Mouse (Mus musculus) monocyte, adult 5-6 weeks (primary cell): Measurements from ENCODE around the gene Prrt2. TPM values are rescaled to one million over a fixed set of nuclear protein-coding genes. Genes with fewer than 3 reads are reported as not detected.

Experiments used
- ATAC-seq: fragments of 153-309, 156-312 bp; replicated peaks from 2 replicates; pipeline ENCODE4 v1.8.0; 2017; ENCODE audit warnings: mild to moderate bottlenecking; ENCODE audit not compliant: low TSS enrichment, insufficient number of reproducible peaks, severe bottlenecking, poor library complexity, low FRiP score
- total RNA-seq: library from RNA; stranded (forward); fragments of 200-1000, 200-491, 200-594 nt; gene quantifications from 3 replicates; pipeline ENCODE4 v1.2.3, GENCODE M21; 2017

The Prrt2 gene
- total RNA-seq, 1 experiment from 2014 or later, result not detected

GRCm38 (mm10) chr7:127008239-127009019 lies 12.6 kb downstream of the Prrt2 start:
- ATAC-seq, result peak; percentile 91

- ATAC-seq, result no peak
These were observed 13.5 kb downstream of the Prrt2 start for GRCm38 (mm10) chr7:127007313-127008024.

DNA sequence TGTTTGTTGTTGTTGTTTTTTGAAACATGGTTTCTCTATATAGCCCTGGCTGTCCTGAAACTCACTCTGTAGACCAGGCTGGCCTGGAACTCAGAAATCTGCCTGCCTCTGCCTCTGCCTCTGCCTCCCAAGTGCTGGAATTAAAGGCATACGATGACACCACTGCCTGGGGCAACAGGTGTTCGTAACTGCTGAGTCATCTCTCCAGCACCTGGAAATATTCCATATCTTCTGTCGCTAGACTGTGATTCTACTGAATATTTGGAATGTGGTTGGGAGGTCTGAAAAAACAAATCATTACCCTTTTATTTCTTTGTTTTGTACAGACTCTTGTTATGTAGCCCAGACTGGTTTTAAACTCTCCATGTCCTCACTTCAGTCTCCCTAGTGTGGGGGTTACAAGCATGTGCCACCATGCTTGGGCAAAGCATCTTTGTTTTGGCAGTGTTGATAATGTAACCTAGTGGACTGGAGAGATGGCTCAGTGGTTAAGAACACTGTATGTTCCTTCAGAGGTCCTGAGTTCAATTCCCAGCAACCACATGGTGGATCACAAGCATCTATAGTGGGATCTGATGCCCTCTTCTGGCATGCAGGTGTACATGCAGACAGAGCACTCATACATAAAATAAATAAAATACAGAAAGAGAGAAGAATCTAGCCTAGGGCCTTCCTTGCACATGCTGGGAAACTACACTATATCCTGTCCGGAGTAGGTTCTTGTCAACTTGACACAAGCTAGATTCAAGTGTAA lies 16.7 kb downstream of the Prrt2 start:
- no peak for ATAC-seq

DNA sequence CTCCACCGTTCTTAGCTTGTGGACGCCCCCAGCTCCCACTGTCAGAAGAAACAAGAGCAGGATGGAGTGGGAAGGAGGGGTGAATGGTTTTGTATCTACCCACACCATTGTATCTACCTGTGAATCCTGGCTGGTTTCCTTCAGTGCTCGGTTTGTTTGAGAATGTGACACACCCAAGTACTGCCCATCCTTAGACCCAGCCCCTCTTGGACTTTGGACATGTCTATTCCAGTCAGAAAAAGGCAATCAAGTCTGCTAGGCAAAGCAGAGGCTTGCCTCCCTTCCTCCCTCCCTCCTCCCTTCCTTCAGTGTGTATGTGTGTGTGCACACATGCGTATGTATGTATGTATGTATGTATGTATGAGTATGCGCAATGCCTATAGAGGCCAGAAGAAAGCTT lies 17.4 kb downstream of the Prrt2 start:
- no peak for ATAC-seq

- no peak for ATAC-seq
These were observed 21.4 kb downstream of the Prrt2 start for GRCm38 (mm10) chr7:126999568-126999967.

DNA sequence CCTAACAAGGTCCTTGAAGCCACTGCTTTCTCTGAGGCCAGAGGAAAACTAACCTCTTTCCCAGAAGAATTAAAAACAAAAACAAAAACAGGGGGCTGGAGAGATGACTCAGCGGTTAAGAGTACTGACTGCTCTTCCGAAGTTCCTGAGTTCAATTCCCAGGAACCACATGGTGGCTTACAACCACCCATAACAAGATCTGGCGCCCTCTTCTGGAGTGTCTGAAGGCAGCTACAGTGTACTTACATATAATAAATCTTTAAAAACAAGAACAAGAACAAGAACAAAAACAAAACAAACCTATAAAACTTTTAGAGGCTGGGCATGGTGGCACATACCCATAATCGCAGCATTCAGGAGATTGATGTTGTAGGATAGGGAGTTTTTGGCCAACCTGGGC lies 24.6 kb downstream of the Prrt2 start:
- no peak for ATAC-seq

- ATAC-seq, result no peak
These were observed 32.2 kb downstream of the Prrt2 start for GRCm38 (mm10) chr7:126988816-126989215.

DNA sequence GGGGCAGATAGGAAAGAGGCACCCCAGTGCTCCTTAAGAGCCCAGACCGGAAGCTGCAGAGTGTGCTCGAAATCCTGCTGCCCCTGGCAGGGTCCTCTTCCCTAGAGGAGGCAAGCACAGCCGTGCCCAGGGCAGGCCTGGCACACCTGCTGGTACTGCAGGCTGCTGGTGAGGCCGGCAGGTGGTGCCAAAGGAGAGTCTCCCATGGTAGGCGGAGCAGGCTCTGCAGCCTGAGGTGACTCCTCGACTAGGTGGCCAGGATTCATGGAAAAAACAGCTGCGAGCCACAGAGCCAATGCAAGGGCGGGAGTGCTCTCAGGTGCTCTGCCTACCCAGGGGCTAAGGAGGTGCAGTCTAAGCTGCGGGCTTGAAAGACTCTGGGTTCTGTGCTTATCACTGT lies 34.7 kb downstream of the Prrt2 start:
- no peak for ATAC-seq

DNA sequence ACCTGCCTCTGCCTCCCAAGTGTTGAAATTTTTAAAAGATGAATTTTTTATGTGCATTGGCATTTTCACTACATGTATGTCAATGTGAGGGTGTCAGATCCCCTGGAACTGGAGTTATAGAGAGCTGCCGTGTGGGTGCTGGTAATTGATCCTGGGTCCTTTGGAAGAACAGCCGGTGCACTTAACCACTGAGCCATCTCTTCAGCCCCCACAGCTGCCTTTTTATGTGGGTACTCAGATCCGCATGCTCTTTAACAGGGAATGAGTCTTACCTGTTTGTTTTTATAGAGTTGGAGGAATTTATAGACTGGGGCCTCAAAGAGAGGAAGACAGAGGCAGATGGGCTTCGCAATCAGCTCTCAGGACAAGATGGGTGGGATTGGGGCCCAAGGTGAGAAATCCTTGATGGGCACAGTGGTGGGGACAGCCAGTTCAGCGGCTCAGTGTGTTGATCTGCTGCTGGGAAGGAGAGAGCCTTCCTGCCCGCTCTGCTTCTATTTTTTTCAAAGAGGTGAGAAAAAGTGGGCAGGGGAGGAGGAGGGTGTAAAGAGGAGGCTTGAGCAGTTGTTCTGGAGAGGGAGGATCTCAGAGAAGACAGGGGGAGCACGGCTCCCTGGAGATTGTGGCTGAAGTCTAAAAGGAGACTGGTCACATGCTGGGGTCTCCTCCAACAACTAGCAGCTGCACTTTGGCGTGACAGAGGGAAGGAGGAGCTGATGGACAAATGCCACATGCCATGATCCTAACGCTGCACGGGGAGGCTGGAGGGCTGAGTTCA lies 36.2 kb downstream of the Prrt2 start:
- no peak for ATAC-seq

DNA sequence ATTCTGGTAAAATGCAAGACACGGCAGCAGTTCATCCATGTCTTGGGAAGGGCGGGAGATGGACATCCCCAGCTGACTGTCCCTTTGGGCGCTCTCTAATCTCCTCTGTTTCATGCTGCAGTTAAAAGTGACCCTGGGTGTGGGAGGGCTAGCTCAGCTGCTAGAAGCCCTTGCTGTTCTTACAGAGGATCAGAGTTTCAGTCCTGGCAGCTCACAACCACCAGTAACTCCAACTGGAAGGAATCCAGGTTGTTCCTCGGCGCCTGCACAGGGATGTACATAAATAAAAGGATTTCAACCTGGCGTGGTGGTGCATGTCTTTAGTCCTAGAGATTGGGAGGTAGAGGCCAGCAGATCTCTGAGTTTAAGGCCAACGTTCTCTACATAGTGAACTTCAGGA lies 37.9 kb downstream of the Prrt2 start:
- ATAC-seq, result no peak

DNA sequence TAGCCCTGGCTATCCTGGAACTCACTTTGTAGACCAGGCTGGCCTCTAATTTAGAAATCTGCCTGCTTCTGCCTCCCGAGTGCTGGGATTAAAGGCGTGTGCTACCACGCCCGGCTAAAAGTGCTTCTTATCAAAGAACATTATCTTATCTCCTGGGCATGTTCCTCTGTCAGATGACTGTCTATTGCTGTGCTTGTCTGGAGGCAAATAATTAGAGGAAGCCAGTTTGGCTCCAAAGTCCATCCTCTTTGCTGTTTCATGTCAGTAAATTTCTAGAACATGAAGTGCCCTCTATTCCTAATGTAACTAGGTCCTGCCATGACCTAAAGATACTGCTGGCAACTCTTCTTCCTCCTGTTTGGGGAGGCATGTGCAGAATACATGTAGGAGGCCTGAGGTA lies 39.0 kb downstream of the Prrt2 start:
- ATAC-seq, result no peak

GRCm38 (mm10) chr7:126981601-126982000 lies 39.4 kb downstream of the Prrt2 start:
- no peak for ATAC-seq

- ATAC-seq, result no peak
These were observed 42.2 kb downstream of the Prrt2 start for GRCm38 (mm10) chr7:126978841-126979240.

GRCm38 (mm10) chr7:126976878-126977459 lies 44.0 kb downstream of the Prrt2 start:
- ATAC-seq, result no peak

- ATAC-seq, result peak; percentile 95
These were observed 44.8 kb downstream of the Prrt2 start, which contains the start of gene Cdiptos for GRCm38 (mm10) chr7:126975950-126976866. Gene Cdiptos (minus strand): TSS chr7:126976098.

- ATAC-seq, result no peak
These were observed 45.3 kb downstream of the Prrt2 start, which contains the start of gene Cdipt for GRCm38 (mm10) chr7:126975893-126975949. Gene Cdipt (plus strand): TSS chr7:126975914.

- ATAC-seq, result peak; percentile 42
These were observed 45.5 kb downstream of the Prrt2 start for GRCm38 (mm10) chr7:126975493-126975892.
